ENCODE assay signal across 13 mouse cellular contexts in the genomic region with DNA sequence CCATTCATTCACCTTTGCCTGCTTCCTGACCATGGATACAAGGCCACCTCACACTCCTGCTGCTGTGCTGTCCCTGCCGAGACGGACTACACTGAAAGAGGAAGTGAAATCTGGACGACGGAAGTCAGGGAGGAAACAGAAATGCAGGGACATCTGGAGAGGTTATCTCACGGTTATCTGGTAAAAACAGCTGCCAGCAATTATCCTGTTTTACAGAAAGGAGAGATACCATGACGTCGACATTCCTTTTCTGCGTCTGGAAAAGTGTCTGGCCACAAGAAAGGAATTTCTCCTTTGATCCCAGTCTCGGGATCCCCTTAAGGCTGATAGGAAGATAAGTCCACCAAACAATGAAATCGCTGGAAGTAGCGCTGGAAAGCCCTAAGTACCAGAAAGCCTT. TPM values are rescaled to one million over a fixed set of nuclear protein-coding genes. Genes with fewer than 3 reads are reported as not detected.
A peak's percentile ranks its signal among the peaks of the same experiment; 100 is the strongest.
DNase-seq lines count a peak whose midpoint lies in the region; ATAC-seq and TF ChIP-seq lines count a peak whose summit lies in the region.
"Had no signal": no experiment of that assay in that cellular context is flagged by ENCODE, and none has a peak within 500 bp of the region (broad histone marks: within the 10 kb centered on the region; RNA-seq: fewer than 3 reads in every experiment).

No protein-coding gene starts in this region.

- no peaks in the 10 kb centered on the region for H3K4me1 ChIP-seq in lung, postnatal 0 days (ENCODE audit: insufficient read depth, low read depth, low read length)
- H3K4me1 ChIP-seq in embryonic facial prominence, embryonic 10.5 days, result peaks cover 11% of the 10 kb centered on the region
- H3K4me1 ChIP-seq: heart, embryonic 15.5 days; stomach, embryonic 15.5 days had no signal

- no peaks in the 10 kb centered on the region for H3K36me3 ChIP-seq in lung, postnatal 0 days (ENCODE audit: insufficient read depth, low read length)
- no peaks in the 10 kb centered on the region for H3K36me3 ChIP-seq in embryonic facial prominence, embryonic 10.5 days (replicated peaks)
- H3K36me3 ChIP-seq: heart, embryonic 15.5 days; stomach, embryonic 15.5 days had no signal

- DNase-seq in adrenal gland, postnatal 14 days, result peak; percentile 42
- no peak for DNase-seq in adrenal gland, adult 8-10 months
- DNase-seq in lung, postnatal 0 days (ENCODE audit: low spot score), result peak; percentile 32
- no peak for DNase-seq in lung, postnatal 14 days
- DNase-seq in embryonic facial prominence, embryonic 10.5 days (ENCODE audit: low spot score), result peak; percentile 40
- no peak for DNase-seq in right cerebral cortex, postnatal 36 days (ENCODE audit: low spot score in 2 of 2)
- no peak for DNase-seq in layer of hippocampus, adult 11-12 months (ENCODE audit: low spot score)
- DNase-seq: cerebellum, adult 9-10 months had no signal

- no peak for TF ChIP-seq EP300 in lung, postnatal 0 days (IDR thresholded peaks at IDR 0.05)

- no peak overlapping the region for H3K4me3 ChIP-seq in lung, postnatal 0 days (ENCODE audit: low read depth, low read length)
- H3K4me3 ChIP-seq in embryonic facial prominence, embryonic 10.5 days, result peak overlapping the region; percentile 13; the same call in 1 of the 2 replicates
- H3K4me3 ChIP-seq: heart, embryonic 15.5 days; stomach, embryonic 15.5 days had no signal

- WGBS in lung, postnatal 0 days, result 7% methylated on average over 11 of the region's 11 CpGs
- 26% methylated on average over 11 of the region's 11 CpGs for WGBS in embryonic facial prominence, embryonic 10.5 days

- H3K4me2 ChIP-seq in lung, postnatal 0 days (replicated peaks; ENCODE audit: low read depth, low read length), result no peak overlapping the region
- H3K4me2 ChIP-seq: heart, embryonic 15.5 days; stomach, embryonic 15.5 days had no signal

- H3K27me3 ChIP-seq in lung, postnatal 0 days (replicated peaks; ENCODE audit: insufficient read depth, low read length), result no peaks in the 10 kb centered on the region
- no peaks in the 10 kb centered on the region for H3K27me3 ChIP-seq in embryonic facial prominence, embryonic 10.5 days (replicated peaks; ENCODE audit: low read depth, poor library complexity, severe bottlenecking)
- H3K27me3 ChIP-seq: heart, embryonic 15.5 days; stomach, embryonic 15.5 days had no signal

- H3K9ac ChIP-seq in lung, postnatal 0 days (replicated peaks; ENCODE audit: low read depth), result no peak overlapping the region
- H3K9ac ChIP-seq: heart, embryonic 15.5 days; stomach, embryonic 15.5 days had no signal

- no peak overlapping the region for H3K27ac ChIP-seq in lung, postnatal 0 days (ENCODE audit: low read length)
- H3K27ac ChIP-seq in embryonic facial prominence, embryonic 10.5 days (replicated peaks), result peak overlapping the region; percentile 63
- H3K27ac ChIP-seq: heart, embryonic 15.5 days; stomach, embryonic 15.5 days had no signal

- ATAC-seq in lung, postnatal 0 days, result no peak
- ATAC-seq in megakaryocyte, adult 5-6 weeks (ENCODE audit: poor library complexity, severe bottlenecking), result peak; percentile 80

- H3K9me3 ChIP-seq in lung, postnatal 0 days (ENCODE audit: low read length), result no peaks in the 10 kb centered on the region
- H3K9me3 ChIP-seq in embryonic facial prominence, embryonic 10.5 days, result no peaks in the 10 kb centered on the region
- H3K9me3 ChIP-seq: heart, embryonic 15.5 days; stomach, embryonic 15.5 days had no signal

- TF ChIP-seq CTCF in lung, postnatal 0 days (IDR thresholded peaks at IDR 0.05), result no peak

RNA-seq across cellular contexts. Expression of gene Gm19935, which starts 5.2 kb away (rescaled TPM):
- total RNA-seq in adrenal gland, postnatal 14 days (2021), result not detected in 2 replicates
- under 1 TPM in 1 of 4 experiments, not detected in 3; 0.30 TPM for total RNA-seq in adrenal gland, adult 8-10 months (2022)
- polyA plus RNA-seq in lung, postnatal 0 days (2015; fragmentation: Nextera tagmentation; extraction: Ambion mirVana), result 9.9 and 10.8 TPM in 2 replicates
- polyA plus RNA-seq in embryonic facial prominence, embryonic 10.5 days (2016; fragmentation: Nextera tagmentation; extraction: Ambion mirVana), result not detected in 2 replicates
- total RNA-seq in megakaryocyte, adult 5-6 weeks (2015), result not detected in 2 replicates
- not detected in 2 replicates for total RNA-seq in megakaryocyte, adult 5-6 weeks (2017)
- polyA plus RNA-seq: forebrain, embryonic 11.5 days; heart, embryonic 15.5 days; liver, adult 2 months; stomach, embryonic 15.5 days had no signal

RNA-seq across cellular contexts. Expression of gene Chd9, which starts 5.7 kb away (rescaled TPM):
- 86.3 and 94.8 TPM in 2 replicates for total RNA-seq in adrenal gland, postnatal 14 days (2021)
- 100 to 1,000 TPM in 2 of 4 experiments, 10 to 100 TPM in 2; 62.9 to 122 (median 86.9) TPM for total RNA-seq in adrenal gland, adult 8-10 months (2022)
- polyA plus RNA-seq in lung, postnatal 0 days (2015; fragmentation: Nextera tagmentation; extraction: Ambion mirVana), result 110 and 122 TPM in 2 replicates
- polyA plus RNA-seq in embryonic facial prominence, embryonic 10.5 days (2016; fragmentation: Nextera tagmentation; extraction: Ambion mirVana), result 30.3 and 34.2 TPM in 2 replicates
- 91.1 and 104 TPM in 2 replicates for total RNA-seq in megakaryocyte, adult 5-6 weeks (2015)
- 39.0 and 45.6 TPM in 2 replicates for total RNA-seq in megakaryocyte, adult 5-6 weeks (2017)

Comparison
In these comparisons a context has a peak if more than half of its experiments do, and no peak if none do; other contexts are left out.
1. DNase-seq: peak in adrenal gland, postnatal 14 days (single experiment), lung, postnatal 0 days (single experiment) and embryonic facial prominence, embryonic 10.5 days (single experiment); none in adrenal gland, adult 8-10 months (single experiment), lung, postnatal 14 days (single experiment), right cerebral cortex, postnatal 36 days (0 of 2) and layer of hippocampus, adult 11-12 months (single experiment).